Mouse (Mus musculus) stomach, embryonic 15.5 days (tissue): ENCODE measurements around the gene Vwa3b. TPM values are rescaled to one million over a fixed set of nuclear protein-coding genes. Genes with fewer than 3 reads are reported as not detected.

Experiments
- ATAC-seq: fragments of 200-750 bp; cut with Nextera tagmentation; 2 replicates; pipeline ENCODE4 v1.8.0; 2017; ENCODE audit warnings: low read depth, moderate number of reproducible peaks, moderate TSS enrichment; ENCODE audit not compliant: insufficient read depth, low FRiP score
- H3K27ac ChIP-seq: fragments of 300-500 bp; sonication (generic); 2 replicates; pipeline ENCODE4 v1.5.1; 2015; ENCODE audit warnings: mild to moderate bottlenecking, inconsistent platforms
- H3K27me3 ChIP-seq: fragments of 300-500 bp; sonication (generic); replicated peaks from 2 replicates; pipeline ENCODE4 v1.6.1; 2015; ENCODE audit warnings: inconsistent platforms
- H3K36me3 ChIP-seq: fragments of 300-500 bp; sonication (generic); 2 replicates; pipeline ENCODE4 v1.6.1; 2015; ENCODE audit warnings: inconsistent platforms
- H3K4me1 ChIP-seq: fragments of 300-500 bp; sonication (generic); 2 replicates; pipeline ENCODE4 v1.6.1; 2015; ENCODE audit warnings: inconsistent platforms
- H3K4me2 ChIP-seq: fragments of 300-500 bp; sonication (generic); 2 replicates; pipeline ENCODE4 v1.6.1; 2015; ENCODE audit warnings: mild to moderate bottlenecking, inconsistent platforms
- H3K4me3 ChIP-seq: fragments of 300-500 bp; sonication (generic); replicated peaks from 2 replicates; pipeline ENCODE4 v1.5.1; 2015; ENCODE audit warnings: inconsistent platforms
- H3K9ac ChIP-seq: fragments of 300-500 bp; sonication (generic); 2 replicates; pipeline ENCODE4 v1.6.1; 2015; ENCODE audit warnings: inconsistent platforms
- H3K9me3 ChIP-seq: fragments of 300-500 bp; sonication (generic); 2 replicates; pipeline ENCODE4 v1.6.1; 2016; ENCODE audit warnings: inconsistent platforms
- WGBS: fragments of 180-500 bp; shearing (Covaris S2); methylation state at CpG from one replicate; pipeline ENCODE4 v1.1.7; 2015; 5-methylcytosine and 5-hydroxymethylcytosine counted together
- polyA plus RNA-seq: library from polyadenylated mRNA; unstranded; fragments of >200 nt; fragmentation: Nextera tagmentation; extraction: Ambion mirVana; gene quantifications from 2 replicates; pipeline ENCODE4 v1.2.1, GENCODE M21; 2015

Vwa3b gene
- polyA plus RNA-seq, 1 experiment from 2014 or later: 1.3 TPM

DNA sequence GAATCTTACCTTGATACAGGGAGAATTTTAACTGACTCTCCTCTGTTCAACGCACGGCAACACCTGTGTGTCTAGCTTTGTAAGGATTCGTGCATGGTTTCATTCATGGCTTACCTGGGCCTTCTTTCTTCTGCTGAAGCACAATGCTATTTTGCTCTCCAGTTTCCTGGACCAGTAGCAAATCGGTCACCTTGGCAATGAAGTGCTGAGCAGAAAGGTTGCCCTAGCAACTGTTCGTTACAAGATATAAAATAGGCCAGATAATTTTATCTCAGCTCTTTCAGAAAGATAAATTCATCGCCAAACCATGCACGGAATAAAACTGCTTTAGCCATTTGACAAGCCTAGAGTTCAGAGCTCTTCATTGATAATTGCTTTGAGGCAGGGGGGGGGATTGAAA lies 123.5 kb downstream of the Vwa3b start:
- Histone ChIP-seq H3K27ac (no peak overlapping the region), H3K4me1 (no peaks in the 10 kb centered on the region), H3K9ac (no peak overlapping the region), H3K9me3 (no peaks in the 10 kb centered on the region), H3K4me3 (no peak overlapping the region), H3K27me3 (no peaks in the 10 kb centered on the region), H3K4me2 (no peak overlapping the region), H3K36me3 (no peaks in the 10 kb centered on the region)
- ATAC-seq: no peak
- WGBS: 91% methylated on average over 7 of the region's 7 CpGs

- ATAC-seq: no peak
- Histone ChIP-seq H3K4me1 (no peaks in the 10 kb centered on the region), H3K9ac (no peak overlapping the region), H3K27me3 (no peaks in the 10 kb centered on the region), H3K36me3 (no peaks in the 10 kb centered on the region), H3K4me3 (no peak overlapping the region), H3K27ac (no peak overlapping the region), H3K4me2 (no peak overlapping the region), H3K9me3 (no peaks in the 10 kb centered on the region)
- WGBS: 88% methylated on average over 9 of the region's 9 CpGs
These were observed 125.5 kb downstream of the Vwa3b start for GRCm38 (mm10) chr1:37151896-37152295.

- no peaks in the 10 kb centered on the region for H3K4me1 ChIP-seq
- no peak overlapping the region for H3K4me3 ChIP-seq
- no peak overlapping the region for H3K9ac ChIP-seq
- no peaks in the 10 kb centered on the region for H3K9me3 ChIP-seq
- no peak for ATAC-seq
- no peak overlapping the region for H3K27ac ChIP-seq
- no peak overlapping the region for H3K4me2 ChIP-seq
- H3K36me3 ChIP-seq: no peaks in the 10 kb centered on the region
- H3K27me3 ChIP-seq: no peaks in the 10 kb centered on the region
- 22% methylated on average over 6 of the region's 6 CpGs for WGBS
These were observed 139.7 kb downstream of the Vwa3b start for GRCm38 (mm10) chr1:37166066-37166465.

GRCm38 (mm10) chr1:37167918-37168317 lies 141.5 kb downstream of the Vwa3b start:
- no peak for ATAC-seq

DNA sequence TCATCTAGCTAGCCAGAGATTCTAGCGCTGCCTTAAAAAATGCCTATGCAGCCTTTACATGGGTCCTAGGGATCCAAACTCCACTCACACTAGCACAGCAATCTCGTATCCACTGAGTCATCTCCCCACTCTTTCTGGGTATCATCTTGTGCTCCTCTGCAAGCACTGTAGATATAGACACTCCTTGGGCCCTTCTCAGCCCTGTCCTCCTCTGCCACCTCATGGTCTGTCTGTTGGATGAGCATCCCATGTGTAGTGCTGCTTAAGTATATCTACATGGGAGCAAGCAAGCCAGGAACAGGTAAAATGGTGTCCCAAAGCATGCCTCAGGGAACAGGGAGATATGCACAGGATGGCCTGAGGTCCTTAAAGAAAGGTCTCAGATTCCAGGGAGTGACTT lies 151.5 kb downstream of the Vwa3b start:
- Histone ChIP-seq H3K27me3 (no peaks in the 10 kb centered on the region), H3K9ac (no peak overlapping the region), H3K4me1 (no peaks in the 10 kb centered on the region), H3K4me3 (no peak overlapping the region), H3K36me3 (no peaks in the 10 kb centered on the region), H3K9me3 (no peaks in the 10 kb centered on the region), H3K27ac (no peak overlapping the region), H3K4me2 (no peak overlapping the region)
- 87% methylated on average over 2 of the region's 2 CpGs for WGBS
- no peak for ATAC-seq

More at GRCm38 (mm10) chr1:37167918-37168317, 141.5 kb downstream of the Vwa3b start:
- no peaks in the 10 kb centered on the region for H3K9me3 ChIP-seq
- no peak overlapping the region for H3K9ac ChIP-seq
- no peak overlapping the region for H3K4me2 ChIP-seq
- H3K4me3 ChIP-seq: no peak overlapping the region
- no peak overlapping the region for H3K27ac ChIP-seq
- no peaks in the 10 kb centered on the region for H3K36me3 ChIP-seq
- no peaks in the 10 kb centered on the region for H3K4me1 ChIP-seq
- 74% methylated on average over 7 of the region's 7 CpGs for WGBS
- H3K27me3 ChIP-seq: no peaks in the 10 kb centered on the region

- ATAC-seq: no peak
- WGBS: 74% methylated on average over 5 of the region's 5 CpGs
These were observed 153.5 kb downstream of the Vwa3b start for GRCm38 (mm10) chr1:37179852-37180251.

GRCm38 (mm10) chr1:37187050-37187449 lies 160.7 kb downstream of the Vwa3b start:
- Histone ChIP-seq H3K4me3 (no peak overlapping the region), H3K9me3 (no peaks in the 10 kb centered on the region), H3K27ac (no peak overlapping the region), H3K4me1 (no peaks in the 10 kb centered on the region), H3K4me2 (no peak overlapping the region), H3K9ac (no peak overlapping the region), H3K27me3 (no peaks in the 10 kb centered on the region), H3K36me3 (no peaks in the 10 kb centered on the region)
- ATAC-seq: no peak
- WGBS: 73% methylated on average over 6 of the region's 6 CpGs

More at GRCm38 (mm10) chr1:37179852-37180251, 153.5 kb downstream of the Vwa3b start:
- no peak overlapping the region for H3K4me3 ChIP-seq
- H3K27ac ChIP-seq: no peak overlapping the region
- no peaks in the 10 kb centered on the region for H3K9me3 ChIP-seq
- no peak overlapping the region for H3K9ac ChIP-seq
- H3K27me3 ChIP-seq: no peaks in the 10 kb centered on the region
- no peak overlapping the region for H3K4me2 ChIP-seq
- H3K4me1 ChIP-seq: no peaks in the 10 kb centered on the region
- H3K36me3 ChIP-seq: no peaks in the 10 kb centered on the region

DNA sequence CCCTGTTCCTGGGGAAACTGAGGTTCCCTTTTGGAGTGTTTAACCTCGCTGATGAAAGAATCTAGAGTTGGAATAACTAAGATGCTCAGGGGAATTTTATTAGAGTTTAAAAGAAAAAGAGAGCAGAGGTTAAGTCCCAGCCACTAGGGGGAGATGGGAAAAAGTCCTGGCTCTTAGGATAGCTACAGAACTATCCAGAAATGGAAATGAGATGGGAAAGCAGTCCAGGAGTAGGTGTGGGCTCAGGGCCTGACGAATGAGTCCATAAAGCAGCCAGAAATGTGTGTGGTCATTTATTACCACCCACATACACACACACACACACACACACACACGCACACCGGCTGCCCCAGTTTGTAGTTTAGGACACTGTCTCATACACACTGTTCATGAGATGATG lies 168.2 kb downstream of the Vwa3b start:
- H3K9ac ChIP-seq: no peak overlapping the region
- ATAC-seq: no peak
- H3K27ac ChIP-seq: no peak overlapping the region
- H3K9me3 ChIP-seq: no peaks in the 10 kb centered on the region
- H3K36me3 ChIP-seq: no peaks in the 10 kb centered on the region
- no peaks in the 10 kb centered on the region for H3K27me3 ChIP-seq
- no peaks in the 10 kb centered on the region for H3K4me1 ChIP-seq
- no peak overlapping the region for H3K4me2 ChIP-seq
- WGBS: 51% methylated on average over 4 of the region's 4 CpGs
- H3K4me3 ChIP-seq: no peak overlapping the region

- 79% methylated on average over 4 of the region's 4 CpGs for WGBS
- Histone ChIP-seq H3K4me1 (no peaks in the 10 kb centered on the region), H3K4me2 (no peak overlapping the region), H3K9ac (no peak overlapping the region), H3K4me3 (no peak overlapping the region), H3K27ac (no peak overlapping the region), H3K27me3 (no peaks in the 10 kb centered on the region), H3K9me3 (no peaks in the 10 kb centered on the region), H3K36me3 (no peaks in the 10 kb centered on the region)
- no peak for ATAC-seq
These were observed 175.0 kb downstream of the Vwa3b start for GRCm38 (mm10) chr1:37201406-37201805.

GRCm38 (mm10) chr1:37207743-37208142 lies 181.3 kb downstream of the Vwa3b start:
- no peak for ATAC-seq
- no peaks in the 10 kb centered on the region for H3K27me3 ChIP-seq
- H3K36me3 ChIP-seq: no peaks in the 10 kb centered on the region
- 52% methylated on average over 8 of the region's 8 CpGs for WGBS
- H3K4me2 ChIP-seq: no peak overlapping the region
- H3K4me3 ChIP-seq: no peak overlapping the region
- no peak overlapping the region for H3K9ac ChIP-seq
- H3K4me1 ChIP-seq: no peaks in the 10 kb centered on the region
- H3K9me3 ChIP-seq: no peaks in the 10 kb centered on the region
- H3K27ac ChIP-seq: no peak overlapping the region

DNA sequence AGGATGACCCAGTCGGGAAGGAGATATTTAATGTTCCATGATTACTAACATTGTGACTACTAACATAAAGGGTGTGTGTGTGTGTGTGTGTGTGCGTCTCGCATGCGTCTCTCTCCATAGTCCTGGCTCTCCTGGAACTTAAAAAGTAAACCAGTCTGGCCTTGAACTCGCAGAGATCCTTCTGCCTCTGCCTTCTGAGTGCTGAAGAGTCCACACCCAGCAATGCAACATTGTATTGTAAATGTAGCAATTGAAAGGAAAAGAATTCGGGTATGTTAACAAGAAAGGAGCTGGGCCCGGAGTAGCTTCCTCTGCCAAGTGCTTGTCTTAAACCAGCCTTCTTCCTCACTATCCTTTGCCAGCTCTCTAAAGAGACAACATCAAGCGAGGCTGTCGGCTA lies 186.0 kb downstream of the Vwa3b start:
- Histone ChIP-seq H3K27ac (no peak overlapping the region), H3K4me2 (no peak overlapping the region), H3K9ac (no peak overlapping the region), H3K4me1 (no peaks in the 10 kb centered on the region), H3K4me3 (no peak overlapping the region), H3K9me3 (no peaks in the 10 kb centered on the region), H3K27me3 (no peaks in the 10 kb centered on the region), H3K36me3 (no peaks in the 10 kb centered on the region)
- 89% methylated on average over 9 of the region's 9 CpGs for WGBS
- ATAC-seq: no peak

DNA sequence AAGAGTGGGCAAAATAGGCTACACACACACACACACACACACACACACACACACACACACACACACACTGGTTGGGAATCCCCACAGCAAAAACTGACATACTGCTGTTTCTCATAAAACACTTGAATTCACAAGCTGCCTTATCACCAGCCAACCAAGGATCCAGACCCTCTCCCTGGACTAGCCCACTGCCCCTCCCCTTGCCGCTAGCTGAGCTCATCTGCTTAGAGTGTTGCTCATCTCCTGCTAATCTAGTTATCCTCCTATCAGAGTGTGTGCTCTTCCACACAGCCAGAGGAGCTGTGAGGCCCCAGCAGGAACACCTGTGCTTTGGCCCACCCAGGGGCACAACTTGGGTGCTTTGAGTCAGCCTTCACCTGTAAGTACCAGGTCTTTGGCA lies 187.7 kb downstream of the Vwa3b start, which contains the start of gene Cnga3:
Cnga3 (plus strand) TSS at position 291 of the 400 bp plus-strand sequence.
- H3K4me2 ChIP-seq: no peak within 1 kb of the TSS
- H3K27me3 ChIP-seq: no peaks in the 10 kb centered on the region
- H3K36me3 ChIP-seq: no peaks in the 10 kb centered on the region
- no peak within 1 kb of the TSS for H3K4me3 ChIP-seq
- no peak within 1 kb of the TSS for H3K27ac ChIP-seq
- H3K9me3 ChIP-seq: no peaks in the 10 kb centered on the region
- WGBS: 68% methylated on average over 1 of the region's 1 CpGs
- no peak for ATAC-seq
- no peak within 1 kb of the TSS for H3K9ac ChIP-seq
- no peaks in the 10 kb centered on the region for H3K4me1 ChIP-seq

GRCm38 (mm10) chr1:37218386-37218785 lies 192.0 kb downstream of the Vwa3b start:
- H3K27ac ChIP-seq: no peak overlapping the region
- WGBS: 9% methylated on average over 14 of the region's 14 CpGs
- no peaks in the 10 kb centered on the region for H3K9me3 ChIP-seq
- ATAC-seq: no peak
- no peaks in the 10 kb centered on the region for H3K36me3 ChIP-seq
- H3K4me1 ChIP-seq: no peaks in the 10 kb centered on the region
- H3K27me3 ChIP-seq: no peaks in the 10 kb centered on the region
- H3K4me3 ChIP-seq: no peak overlapping the region
- H3K9ac ChIP-seq: no peak overlapping the region
- H3K4me2 ChIP-seq: no peak overlapping the region
